Mouse (Mus musculus): Measurements from ENCODE around the gene Tnip3.

The Tnip3 gene

GRCm38 (mm10) chr6:65585333-65586053 lies 60.4 kb downstream of the Tnip3 start:
- no peak for DNase-seq

GRCm38 (mm10) chr6:65588847-65589246 lies 63.7 kb downstream of the Tnip3 start:
- DNase-seq, result no peak

GRCm38 (mm10) chr6:65590018-65590417 lies 64.9 kb downstream of the Tnip3 start:
- DNase-seq, result no peak

GRCm38 (mm10) chr6:65594171-65594570 lies 69.1 kb downstream of the Tnip3 start:
- no peak for DNase-seq

GRCm38 (mm10) chr6:65595371-65595770 lies 70.3 kb downstream of the Tnip3 start:
- DNase-seq, result no peak

GRCm38 (mm10) chr6:65597056-65597818 lies 72.1 kb downstream of the Tnip3 start:
- DNase-seq, result no peak

GRCm38 (mm10) chr6:65598522-65598921 lies 73.4 kb downstream of the Tnip3 start:
- DNase-seq, result no peak

GRCm38 (mm10) chr6:65599865-65600739 lies 75.0 kb downstream of the Tnip3 start:
- peak in 1 of 2 experiments; percentile 6 for DNase-seq

GRCm38 (mm10) chr6:65600887-65601286 lies 75.8 kb downstream of the Tnip3 start:
- no peak for DNase-seq

- no peak for DNase-seq
Measured at GRCm38 (mm10) chr6:65605778-65606177, 80.7 kb downstream of the Tnip3 start.

GRCm38 (mm10) chr6:65606946-65607345 lies 81.8 kb downstream of the Tnip3 start:
- DNase-seq, result no peak

GRCm38 (mm10) chr6:65611834-65612233 lies 86.7 kb downstream of the Tnip3 start:
- DNase-seq, result no peak

- peak; percentile 20 to 56 for DNase-seq
Measured at GRCm38 (mm10) chr6:65613924-65614585, 88.9 kb downstream of the Tnip3 start.

- DNase-seq, result no peak
Measured at GRCm38 (mm10) chr6:65615641-65616040, 90.5 kb downstream of the Tnip3 start.

GRCm38 (mm10) chr6:65621260-65621659 lies 96.1 kb downstream of the Tnip3 start:
- DNase-seq, result no peak

GRCm38 (mm10) chr6:65623016-65623715 lies 98.1 kb downstream of the Tnip3 start:
- no peak for DNase-seq

GRCm38 (mm10) chr6:65630578-65630977 lies 105.5 kb downstream of the Tnip3 start:
- DNase-seq, result no peak

- no peak for DNase-seq
Measured at GRCm38 (mm10) chr6:65632184-65632583, 107.1 kb downstream of the Tnip3 start.

GRCm38 (mm10) chr6:65642431-65642830 lies 117.3 kb downstream of the Tnip3 start:
- DNase-seq, result no peak

- no peak for DNase-seq
Measured at GRCm38 (mm10) chr6:65644110-65644509, 119.0 kb downstream of the Tnip3 start.

- no peak for DNase-seq
Measured at GRCm38 (mm10) chr6:65646408-65646807, 121.3 kb downstream of the Tnip3 start.

- DNase-seq, result no peak
Measured at GRCm38 (mm10) chr6:65647731-65648130, 122.6 kb downstream of the Tnip3 start.

All from cerebellum, postnatal 14 days (tissue).